Mouse (Mus musculus): ENCODE data around the gene Alg2. TPM values are rescaled to one million over a fixed set of nuclear protein-coding genes. Genes with fewer than 3 reads are reported as not detected.

The Alg2 gene
- polyA plus RNA-seq, 1 experiment from 2014 or later: 28.1 TPM

GRCm38 (mm10) chr4:47422194-47422593, 51.9 kb downstream of the Alg2 start:
- 49% methylated on average over 3 of the region's 3 CpGs for WGBS
- Histone ChIP-seq H3K4me3 (ENCODE audit: low read depth, low read length) (no peak overlapping the region), H3K9ac (ENCODE audit: low read depth, low read length) (no peak overlapping the region), H3K4me1 (replicated peaks; ENCODE audit: control insufficient read depth, insufficient read depth, low read length) (no peaks in the 10 kb centered on the region), H3K9me3 (ENCODE audit: control insufficient read depth) (no peaks in the 10 kb centered on the region), H3K27ac (ENCODE audit: low read depth, low read length) (no peak overlapping the region), H3K27me3 (replicated peaks; ENCODE audit: control insufficient read depth, insufficient read depth, low read length) (no peaks in the 10 kb centered on the region), H3K4me2 (replicated peaks; ENCODE audit: low read depth) (no peak overlapping the region), H3K36me3 (ENCODE audit: control insufficient read depth, insufficient read depth) (no peaks in the 10 kb centered on the region)
- no peak for TF ChIP-seq CTCF (IDR thresholded peaks at IDR 0.05; ENCODE audit: low read depth)
- ATAC-seq: no peak

- WGBS: 52% methylated on average over 7 of the region's 7 CpGs
- Histone ChIP-seq H3K36me3 (ENCODE audit: control insufficient read depth, insufficient read depth) (no peaks in the 10 kb centered on the region), H3K9me3 (ENCODE audit: control insufficient read depth) (no peaks in the 10 kb centered on the region), H3K27me3 (replicated peaks; ENCODE audit: control insufficient read depth, insufficient read depth, low read length) (no peaks in the 10 kb centered on the region), H3K4me3 (ENCODE audit: low read depth, low read length) (no peak overlapping the region), H3K27ac (ENCODE audit: low read depth, low read length) (no peak overlapping the region), H3K9ac (ENCODE audit: low read depth, low read length) (no peak overlapping the region), H3K4me1 (replicated peaks; ENCODE audit: control insufficient read depth, insufficient read depth, low read length) (no peaks in the 10 kb centered on the region), H3K4me2 (replicated peaks; ENCODE audit: low read depth) (no peak overlapping the region)
- no peak for TF ChIP-seq CTCF (IDR thresholded peaks at IDR 0.05; ENCODE audit: low read depth)
- no peak for ATAC-seq
Observed at GRCm38 (mm10) chr4:47420191-47420590, 53.9 kb downstream of the Alg2 start.

GRCm38 (mm10) chr4:47419268-47419973, 54.7 kb downstream of the Alg2 start:
- Histone ChIP-seq H3K36me3 (ENCODE audit: control insufficient read depth, insufficient read depth) (no peaks in the 10 kb centered on the region), H3K27me3 (replicated peaks; ENCODE audit: control insufficient read depth, insufficient read depth, low read length) (no peaks in the 10 kb centered on the region), H3K9ac (ENCODE audit: low read depth, low read length) (no peak overlapping the region), H3K4me3 (ENCODE audit: low read depth, low read length) (no peak overlapping the region), H3K27ac (ENCODE audit: low read depth, low read length) (no peak overlapping the region), H3K9me3 (ENCODE audit: control insufficient read depth) (no peaks in the 10 kb centered on the region), H3K4me2 (replicated peaks; ENCODE audit: low read depth) (no peak overlapping the region), H3K4me1 (replicated peaks; ENCODE audit: control insufficient read depth, insufficient read depth, low read length) (no peaks in the 10 kb centered on the region)
- ATAC-seq: no peak
- peak; percentile 79 for TF ChIP-seq CTCF (IDR thresholded peaks at IDR 0.05; ENCODE audit: low read depth)
- 29% methylated on average over 9 of the region's 9 CpGs for WGBS

- H3K27me3 ChIP-seq (replicated peaks; ENCODE audit: control insufficient read depth, insufficient read depth, low read length): no peaks in the 10 kb centered on the region
- H3K27ac ChIP-seq (ENCODE audit: low read depth, low read length): no peak overlapping the region
- 60% methylated on average over 3 of the region's 3 CpGs for WGBS
- no peak for TF ChIP-seq CTCF (IDR thresholded peaks at IDR 0.05; ENCODE audit: low read depth)
- H3K4me1 ChIP-seq (replicated peaks; ENCODE audit: control insufficient read depth, insufficient read depth, low read length): no peaks in the 10 kb centered on the region
- peaks cover 5% of the 10 kb centered on the region; the same call in 1 of the 2 replicates for H3K36me3 ChIP-seq (ENCODE audit: control insufficient read depth, insufficient read depth)
- H3K9ac ChIP-seq (ENCODE audit: low read depth, low read length): no peak overlapping the region
- H3K4me2 ChIP-seq (replicated peaks; ENCODE audit: low read depth): no peak overlapping the region
- H3K9me3 ChIP-seq (ENCODE audit: control insufficient read depth): no peaks in the 10 kb centered on the region
- no peak for ATAC-seq
- H3K4me3 ChIP-seq (ENCODE audit: low read depth, low read length): no peak overlapping the region
Observed at GRCm38 (mm10) chr4:47417871-47418270, 56.3 kb downstream of the Alg2 start.

Other genes starting within 250 kb of the Alg2 start
- 9.6 and 9.9 TPM in 2 replicates for gene Tgfbr1, start 121.1 kb downstream of the Alg2 start, polyA plus RNA-seq (2015; fragmentation: Nextera tagmentation; extraction: Ambion mirVana)
- 381 and 392 TPM in 2 replicates for gene Sec61b, start 325 bp upstream of the Alg2 start, polyA plus RNA-seq (2015; fragmentation: Nextera tagmentation; extraction: Ambion mirVana)

Data from intestine, postnatal 0 days (tissue).